Mouse (Mus musculus) bone marrow, adult 2 months (tissue): ENCODE data around the gene Nos2. TPM values are rescaled to one million over a fixed set of nuclear protein-coding genes. Genes with fewer than 3 reads are reported as not detected.

ENCODE experiments used
- H3K27ac ChIP-seq: fragments of 200-500 bp; 2 replicates; pipeline ENCODE4 v1.5.1; 2012; ENCODE audit warnings: low read depth, mild to moderate bottlenecking, control low read depth, inconsistent platforms, low read length; ENCODE audit not compliant: control insufficient read depth, poor library complexity, insufficient read depth
- H3K4me1 ChIP-seq: fragments of 200-500 bp; 2 replicates; pipeline ENCODE4 v1.6.1; 2011; ENCODE audit warnings: low read length; ENCODE audit not compliant: control insufficient read depth, insufficient read depth
- H3K4me3 ChIP-seq: fragments of 200-500 bp; replicated peaks from 2 replicates; pipeline ENCODE3; 2011; ENCODE audit warnings: mild to moderate bottlenecking, low read depth, low read length, control low read depth; ENCODE audit not compliant: control insufficient read depth
- CTCF ChIP-seq: fragments of 200-500 bp; IDR thresholded peaks from 2 replicates; pipeline ENCODE4 v1.5.1; 2011; ENCODE audit warnings: low read length, control low read depth; ENCODE audit not compliant: control insufficient read depth, insufficient read depth
- POLR2A ChIP-seq: fragments of 200-500 bp; IDR thresholded peaks from 2 replicates; pipeline ENCODE4 v1.6.1; 2011; ENCODE audit warnings: low read depth, mild to moderate bottlenecking, control low read depth, low read length, borderline replicate concordance; ENCODE audit not compliant: control insufficient read depth
- WGBS: fragments of 180-500 bp; shearing (Covaris S2); methylation state at CpG from one replicate; pipeline ENCODE4 v1.1.7; 2018; 5-methylcytosine and 5-hydroxymethylcytosine counted together
- polyA plus RNA-seq: library from polyadenylated mRNA; stranded (reverse); fragments of >200 nt; gene quantifications from 2 replicates; pipeline ENCODE4 v1.2.4, GENCODE M21; 2011; ENCODE audit warnings: low replicate concordance; ENCODE audit not compliant: missing spikeins, insufficient read depth, insufficient read length

The Nos2 gene
- polyA plus RNA-seq, 1 experiment: not detected

GRCm38 (mm10) chr11:78935178-78935577 lies 14.6 kb downstream of the Nos2 start:
- Histone ChIP-seq H3K4me1 (no peaks in the 10 kb centered on the region), H3K4me3 (no peak overlapping the region), H3K27ac (no peak overlapping the region)
- no peak for TF ChIP-seq POLR2A
- no peak for TF ChIP-seq CTCF
- WGBS: 39% methylated on average over 6 of the region's 6 CpGs

- Histone ChIP-seq H3K4me3 (no peak overlapping the region), H3K27ac (no peak overlapping the region), H3K4me1 (no peaks in the 10 kb centered on the region)
- 89% methylated on average over 1 of the region's 1 CpGs for WGBS
- TF ChIP-seq CTCF (no peak), POLR2A (no peak)
These were observed 22.5 kb downstream of the Nos2 start for GRCm38 (mm10) chr11:78943083-78943482.

GRCm38 (mm10) chr11:78950365-78950764 lies 29.8 kb downstream of the Nos2 start:
- TF ChIP-seq CTCF (no peak), POLR2A (no peak)
- 37% methylated on average over 8 of the region's 8 CpGs for WGBS
- H3K4me1 ChIP-seq: peaks cover 1% of the 10 kb centered on the region; the same call in 1 of the 2 replicates
- H3K27ac ChIP-seq: no peak overlapping the region
- no peak overlapping the region for H3K4me3 ChIP-seq

GRCm38 (mm10) chr11:78952467-78952866 lies 31.9 kb downstream of the Nos2 start:
- 9% methylated on average over 17 of the region's 17 CpGs for WGBS
- Histone ChIP-seq H3K27ac (no peak overlapping the region), H3K4me1 (peaks cover 1% of the 10 kb centered on the region; the same call in 1 of the 2 replicates), H3K4me3 (no peak overlapping the region)
- TF ChIP-seq CTCF: no peak

GRCm38 (mm10) chr11:78956260-78956659 lies 35.7 kb downstream of the Nos2 start:
- no peak overlapping the region for H3K27ac ChIP-seq
- no peak overlapping the region for H3K4me3 ChIP-seq
- WGBS: 10% methylated on average over 7 of the region's 7 CpGs
- 0 out of 2 replicates have a peak, but pooled peaks cover 1% of the 10 kb centered on the region for H3K4me1 ChIP-seq
- peak; percentile 87 for TF ChIP-seq CTCF
- TF ChIP-seq POLR2A: no peak

- Histone ChIP-seq H3K4me3 (no peak overlapping the region), H3K4me1 (no peaks in the 10 kb centered on the region), H3K27ac (no peak overlapping the region)
- TF ChIP-seq CTCF (no peak), POLR2A (no peak)
- 59% methylated on average over 8 of the region's 8 CpGs for WGBS
These were observed 38.8 kb downstream of the Nos2 start for GRCm38 (mm10) chr11:78959367-78959766.

GRCm38 (mm10) chr11:78959841-78960520 lies 39.4 kb downstream of the Nos2 start:
- H3K4me1 ChIP-seq: no peaks in the 10 kb centered on the region
- H3K4me3 ChIP-seq: no peak overlapping the region
- 61% methylated on average over 5 of the region's 5 CpGs for WGBS
- H3K27ac ChIP-seq: no peak overlapping the region
- TF ChIP-seq CTCF (peak; percentile 55), POLR2A (no peak)

GRCm38 (mm10) chr11:78961221-78961620 lies 40.6 kb downstream of the Nos2 start:
- WGBS: 62% methylated on average over 5 of the region's 5 CpGs
- TF ChIP-seq CTCF (no peak), POLR2A (no peak)
- Histone ChIP-seq H3K27ac (no peak overlapping the region), H3K4me3 (no peak overlapping the region), H3K4me1 (no peaks in the 10 kb centered on the region)

GRCm38 (mm10) chr11:78967371-78967770 lies 46.8 kb downstream of the Nos2 start:
- WGBS: 17% methylated on average over 4 of the region's 4 CpGs
- Histone ChIP-seq H3K27ac (no peak overlapping the region), H3K4me3 (no peak overlapping the region), H3K4me1 (no peaks in the 10 kb centered on the region)
- no peak for TF ChIP-seq POLR2A
- peak; percentile 62 for TF ChIP-seq CTCF

- H3K27ac ChIP-seq: no peak overlapping the region
- 80% methylated on average over 4 of the region's 4 CpGs for WGBS
- H3K4me1 ChIP-seq: no peaks in the 10 kb centered on the region
- TF ChIP-seq POLR2A (no peak), CTCF (no peak)
- H3K4me3 ChIP-seq: no peak overlapping the region
These were observed 47.5 kb downstream of the Nos2 start for GRCm38 (mm10) chr11:78968121-78968520.
